Mouse (Mus musculus) urinary bladder, postnatal 14 days (tissue): ENCODE data around the gene Susd4.

Source experiments
- DNase-seq: peaks from one replicate; pipeline ENCODE4 v3.0.0; 2021; ENCODE audit warnings: low spot score

Gene Susd4

GRCm38 (mm10) chr1:182763716-182764461, at the start of gene Susd4:
TSS of gene Susd4 (plus strand) at chr1:182763860.
- peak; percentile 53 for DNase-seq

GRCm38 (mm10) chr1:182714236-182714935, 49.3 kb upstream of the Susd4 start:
- DNase-seq: no peak

- DNase-seq: no peak
Measured at GRCm38 (mm10) chr1:182727541-182727940, 36.1 kb upstream of the Susd4 start.

GRCm38 (mm10) chr1:182729002-182729401, 34.7 kb upstream of the Susd4 start:
- no peak for DNase-seq

GRCm38 (mm10) chr1:182732695-182733094, 31.0 kb upstream of the Susd4 start:
- DNase-seq: no peak

GRCm38 (mm10) chr1:182735891-182736290, 27.8 kb upstream of the Susd4 start:
- DNase-seq: no peak

GRCm38 (mm10) chr1:182747081-182747480, 16.6 kb upstream of the Susd4 start:
- DNase-seq: no peak

- DNase-seq: no peak
Measured at GRCm38 (mm10) chr1:182747834-182748233, 15.8 kb upstream of the Susd4 start.

GRCm38 (mm10) chr1:182749080-182749479, 14.6 kb upstream of the Susd4 start, which contains the start of gene Ccdc185:
TSS of gene Ccdc185 (minus strand) at chr1:182749180.
- no peak for DNase-seq

- no peak for DNase-seq
Measured at GRCm38 (mm10) chr1:182751301-182751700, 12.4 kb upstream of the Susd4 start.

- no peak for DNase-seq
Measured at GRCm38 (mm10) chr1:182753694-182754093, 10.0 kb upstream of the Susd4 start.

- DNase-seq: no peak
Measured at GRCm38 (mm10) chr1:182754865-182755264, 8.8 kb upstream of the Susd4 start.

- no peak for DNase-seq
Measured at GRCm38 (mm10) chr1:182758783-182759182, 4.9 kb upstream of the Susd4 start.

GRCm38 (mm10) chr1:182763191-182763715, 407 bp upstream of the Susd4 start:
- DNase-seq: no peak

- DNase-seq: no peak
Measured at GRCm38 (mm10) chr1:182764541-182765281, 1.1 kb downstream of the Susd4 start.

GRCm38 (mm10) chr1:182775576-182775975, 11.9 kb downstream of the Susd4 start:
- DNase-seq: no peak

GRCm38 (mm10) chr1:182776749-182777410, 13.2 kb downstream of the Susd4 start:
- DNase-seq: no peak

- DNase-seq: no peak
Measured at GRCm38 (mm10) chr1:182778225-182778624, 14.6 kb downstream of the Susd4 start.

GRCm38 (mm10) chr1:182779024-182779520, 15.4 kb downstream of the Susd4 start:
- DNase-seq: no peak

GRCm38 (mm10) chr1:182783774-182784173, 20.1 kb downstream of the Susd4 start:
- DNase-seq: no peak

- DNase-seq: no peak
Measured at GRCm38 (mm10) chr1:182784784-182785183, 21.1 kb downstream of the Susd4 start.

GRCm38 (mm10) chr1:182785504-182785903, 21.8 kb downstream of the Susd4 start:
- no peak for DNase-seq
